Mouse (Mus musculus): ENCODE data around the gene Kctd12. TPM values are rescaled to one million over a fixed set of nuclear protein-coding genes. Genes with fewer than 3 reads are reported as not detected.

The Kctd12 gene
- polyA plus RNA-seq, 1 experiment from 2014 or later: 7.0 TPM

DNA sequence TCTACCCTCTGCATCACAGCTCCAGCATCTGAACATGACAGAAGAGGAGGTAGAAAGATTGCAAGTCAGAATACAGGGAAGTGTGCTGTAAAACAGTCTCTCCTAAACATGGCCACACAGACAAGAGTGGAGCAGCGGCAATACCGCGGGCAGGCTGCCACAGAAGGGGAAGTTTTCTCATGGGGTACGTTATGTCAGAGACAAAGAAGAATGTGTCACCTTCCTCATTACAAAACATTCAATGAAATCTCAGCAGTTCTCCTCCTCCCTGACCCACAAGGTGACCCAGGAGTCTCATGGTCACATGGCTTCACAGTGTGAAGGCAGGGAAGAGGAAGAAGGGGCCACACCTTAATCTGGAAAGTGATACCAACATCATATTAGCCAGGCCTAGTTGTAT is 25.3 kb upstream of the Kctd12 start:
- TF ChIP-seq CTCF (IDR thresholded peaks at IDR 0.05; ENCODE audit: low read depth): no peak
- ATAC-seq: no peak
- Histone ChIP-seq H3K9ac (ENCODE audit: low read depth, low read length) (no peak overlapping the region), H3K36me3 (ENCODE audit: control insufficient read depth, insufficient read depth) (no peaks in the 10 kb centered on the region), H3K4me1 (replicated peaks; ENCODE audit: control insufficient read depth, insufficient read depth, low read length) (no peaks in the 10 kb centered on the region), H3K27me3 (replicated peaks; ENCODE audit: control insufficient read depth, insufficient read depth, low read length) (no peaks in the 10 kb centered on the region), H3K4me3 (ENCODE audit: low read depth, low read length) (no peak overlapping the region), H3K4me2 (replicated peaks; ENCODE audit: low read depth) (no peak overlapping the region), H3K27ac (ENCODE audit: low read depth, low read length) (no peak overlapping the region), H3K9me3 (ENCODE audit: control insufficient read depth) (no peaks in the 10 kb centered on the region)
- WGBS: 89% methylated on average over 4 of the region's 4 CpGs

DNA sequence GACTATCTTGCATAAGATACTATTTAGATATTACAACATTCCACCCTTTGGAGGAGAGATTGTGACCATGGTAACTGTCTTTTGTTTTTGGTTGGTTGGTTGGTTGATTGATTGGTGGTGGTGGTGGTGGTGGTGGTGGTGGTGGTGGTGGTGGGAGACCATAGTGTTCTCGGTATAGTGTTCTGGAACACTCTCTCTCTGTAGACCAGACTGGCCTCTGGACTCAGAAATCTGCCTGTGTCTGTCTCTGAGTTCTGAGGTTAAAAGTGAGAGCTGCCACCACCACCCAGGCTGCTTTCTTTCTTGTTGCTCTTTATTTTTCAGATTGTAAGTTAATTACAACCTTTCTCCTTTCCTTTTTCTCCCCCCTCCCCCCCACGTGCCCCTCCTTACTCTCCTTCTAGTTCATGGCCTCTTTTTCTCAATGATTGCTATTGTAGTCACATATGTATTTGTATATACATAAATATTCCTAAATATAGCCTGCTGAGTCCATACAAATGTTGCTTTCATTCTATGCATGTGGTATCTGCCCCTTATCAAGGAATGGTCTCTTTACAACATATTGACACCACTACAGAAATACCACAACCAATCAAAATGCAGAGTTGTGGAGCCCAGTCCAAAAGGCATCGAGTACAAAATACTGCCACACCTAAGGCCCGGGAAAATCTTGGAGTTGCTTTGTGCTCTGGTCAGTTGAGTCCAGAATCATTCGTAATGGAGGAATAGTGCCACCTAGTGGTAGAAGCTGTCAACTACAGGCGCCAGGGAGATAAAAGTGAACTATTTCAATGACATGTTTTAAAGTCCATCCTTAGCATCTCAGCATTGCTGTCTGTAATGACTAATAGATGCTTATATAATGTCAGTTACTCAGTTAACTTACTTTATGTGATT is 12.5 kb upstream of the Kctd12 start:
- 23% methylated on average over 6 of the region's 6 CpGs for WGBS
- no peak overlapping the region for H3K9ac ChIP-seq (ENCODE audit: low read depth, low read length)
- no peak overlapping the region for H3K4me3 ChIP-seq (ENCODE audit: low read depth, low read length)
- no peaks in the 10 kb centered on the region for H3K4me1 ChIP-seq (replicated peaks; ENCODE audit: control insufficient read depth, insufficient read depth, low read length)
- TF ChIP-seq CTCF (IDR thresholded peaks at IDR 0.05; ENCODE audit: low read depth): peak; percentile 94
- H3K9me3 ChIP-seq (ENCODE audit: control insufficient read depth): no peaks in the 10 kb centered on the region
- no peak overlapping the region for H3K4me2 ChIP-seq (replicated peaks; ENCODE audit: low read depth)
- H3K36me3 ChIP-seq (ENCODE audit: control insufficient read depth, insufficient read depth): no peaks in the 10 kb centered on the region
- peak; percentile 33; the same call in 1 of the 2 replicates for ATAC-seq
- H3K27me3 ChIP-seq (replicated peaks; ENCODE audit: control insufficient read depth, insufficient read depth, low read length): no peaks in the 10 kb centered on the region
- no peak overlapping the region for H3K27ac ChIP-seq (ENCODE audit: low read depth, low read length)

DNA sequence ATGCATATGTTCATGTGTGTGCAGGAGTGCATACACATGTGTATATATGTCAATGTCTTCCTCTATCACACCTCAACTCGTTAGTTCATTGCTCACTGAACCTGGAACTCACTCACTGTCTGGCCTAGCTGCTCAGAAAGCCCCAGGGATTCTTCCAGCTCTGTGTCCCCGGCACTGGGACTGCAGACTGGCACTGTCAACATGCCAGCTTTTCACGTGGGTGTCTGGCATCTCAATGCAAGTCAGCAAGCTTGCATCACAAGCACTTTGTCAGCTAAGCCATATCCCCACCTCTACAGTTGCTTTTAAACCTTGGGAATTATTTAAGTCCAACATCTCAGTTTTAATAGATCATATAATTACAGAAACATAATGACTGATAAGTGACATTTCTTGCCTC is 8.3 kb upstream of the Kctd12 start:
- H3K4me1 ChIP-seq (replicated peaks; ENCODE audit: control insufficient read depth, insufficient read depth, low read length): no peaks in the 10 kb centered on the region
- H3K9ac ChIP-seq (ENCODE audit: low read depth, low read length): no peak overlapping the region
- H3K4me3 ChIP-seq (ENCODE audit: low read depth, low read length): no peak overlapping the region
- no peaks in the 10 kb centered on the region for H3K36me3 ChIP-seq (ENCODE audit: control insufficient read depth, insufficient read depth)
- WGBS: 61% methylated on average over 3 of the region's 3 CpGs
- no peak overlapping the region for H3K4me2 ChIP-seq (replicated peaks; ENCODE audit: low read depth)
- no peak for TF ChIP-seq CTCF (IDR thresholded peaks at IDR 0.05; ENCODE audit: low read depth)
- H3K9me3 ChIP-seq (ENCODE audit: control insufficient read depth): no peaks in the 10 kb centered on the region
- no peaks in the 10 kb centered on the region for H3K27me3 ChIP-seq (replicated peaks; ENCODE audit: control insufficient read depth, insufficient read depth, low read length)
- no peak overlapping the region for H3K27ac ChIP-seq (ENCODE audit: low read depth, low read length)
- no peak for ATAC-seq

DNA sequence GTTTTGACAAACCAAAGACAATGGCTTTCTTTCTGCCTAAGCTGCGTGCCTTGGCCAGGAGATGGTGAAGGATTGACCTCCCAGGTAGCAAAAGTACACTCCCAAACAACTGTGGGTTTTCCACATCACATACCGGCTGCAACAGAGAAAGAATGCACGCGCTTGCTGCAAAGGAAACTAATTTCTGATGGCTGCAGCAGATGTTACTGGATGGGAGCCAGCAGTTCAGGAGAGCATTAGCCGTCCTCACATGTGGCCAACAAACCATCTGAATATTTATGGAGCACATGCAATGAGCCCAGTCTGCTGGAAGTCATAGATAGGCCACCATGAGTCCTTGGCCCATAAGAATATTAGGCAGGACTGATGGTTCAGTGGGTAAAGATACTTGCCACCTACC is 7.4 kb upstream of the Kctd12 start:
- Histone ChIP-seq H3K27me3 (replicated peaks; ENCODE audit: control insufficient read depth, insufficient read depth, low read length) (no peaks in the 10 kb centered on the region), H3K9me3 (ENCODE audit: control insufficient read depth) (no peaks in the 10 kb centered on the region), H3K36me3 (ENCODE audit: control insufficient read depth, insufficient read depth) (no peaks in the 10 kb centered on the region), H3K4me3 (ENCODE audit: low read depth, low read length) (no peak overlapping the region), H3K27ac (ENCODE audit: low read depth, low read length) (no peak overlapping the region), H3K4me2 (replicated peaks; ENCODE audit: low read depth) (no peak overlapping the region), H3K9ac (ENCODE audit: low read depth, low read length) (no peak overlapping the region), H3K4me1 (replicated peaks; ENCODE audit: control insufficient read depth, insufficient read depth, low read length) (no peaks in the 10 kb centered on the region)
- ATAC-seq: no peak
- no peak for TF ChIP-seq CTCF (IDR thresholded peaks at IDR 0.05; ENCODE audit: low read depth)
- 58% methylated on average over 5 of the region's 5 CpGs for WGBS

DNA sequence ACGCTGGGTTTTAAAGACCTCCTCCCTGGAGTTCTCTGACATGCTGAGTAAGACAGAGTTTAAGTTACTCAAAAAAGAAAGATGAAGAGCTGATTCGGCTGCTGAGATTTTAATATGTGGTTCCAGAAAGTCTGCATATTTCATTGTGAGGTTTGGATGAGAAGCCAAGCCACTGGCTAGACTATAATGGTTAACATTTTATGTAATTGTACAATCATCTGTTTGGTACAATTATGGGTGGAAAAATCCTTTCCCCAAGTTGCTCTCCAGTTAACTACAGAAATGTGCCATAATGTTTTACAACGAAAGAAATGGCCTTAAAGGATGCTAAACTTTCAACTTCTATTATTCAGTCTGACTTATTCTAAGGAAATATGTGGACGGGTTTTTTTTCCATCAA is 6.8 kb upstream of the Kctd12 start:
- no peak for ATAC-seq
- TF ChIP-seq CTCF (IDR thresholded peaks at IDR 0.05; ENCODE audit: low read depth): no peak
- 69% methylated on average over 4 of the region's 4 CpGs for WGBS
- H3K4me2 ChIP-seq (replicated peaks; ENCODE audit: low read depth): no peak overlapping the region
- H3K9me3 ChIP-seq (ENCODE audit: control insufficient read depth): no peaks in the 10 kb centered on the region
- no peak overlapping the region for H3K9ac ChIP-seq (ENCODE audit: low read depth, low read length)
- H3K4me1 ChIP-seq (replicated peaks; ENCODE audit: control insufficient read depth, insufficient read depth, low read length): no peaks in the 10 kb centered on the region
- H3K27ac ChIP-seq (ENCODE audit: low read depth, low read length): no peak overlapping the region
- no peaks in the 10 kb centered on the region for H3K36me3 ChIP-seq (ENCODE audit: control insufficient read depth, insufficient read depth)
- H3K27me3 ChIP-seq (replicated peaks; ENCODE audit: control insufficient read depth, insufficient read depth, low read length): no peaks in the 10 kb centered on the region
- H3K4me3 ChIP-seq (ENCODE audit: low read depth, low read length): no peak overlapping the region

DNA sequence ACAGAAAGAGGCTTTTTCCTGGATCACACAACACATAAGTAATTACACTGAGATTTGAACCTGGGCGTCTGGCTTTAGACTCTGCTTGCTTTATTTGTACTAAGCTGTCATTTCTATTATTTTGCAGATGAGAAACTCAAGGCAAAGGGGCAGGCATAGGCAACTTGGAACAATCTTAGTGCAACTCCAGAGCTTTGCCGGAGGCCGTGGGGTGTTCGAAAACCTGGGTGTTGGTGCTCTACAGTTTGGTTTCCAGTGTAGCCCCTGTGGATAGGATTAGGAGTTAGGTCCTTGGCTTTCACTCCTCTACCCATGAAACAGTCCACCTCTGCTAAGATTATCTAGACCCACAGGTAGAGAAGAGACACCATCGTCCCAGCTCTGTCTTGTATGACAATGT is 5.2 kb upstream of the Kctd12 start:
- no peak overlapping the region for H3K4me2 ChIP-seq (replicated peaks; ENCODE audit: low read depth)
- no peaks in the 10 kb centered on the region for H3K36me3 ChIP-seq (ENCODE audit: control insufficient read depth, insufficient read depth)
- no peak overlapping the region for H3K9ac ChIP-seq (ENCODE audit: low read depth, low read length)
- no peak for ATAC-seq
- no peak overlapping the region for H3K27ac ChIP-seq (ENCODE audit: low read depth, low read length)
- H3K27me3 ChIP-seq (replicated peaks; ENCODE audit: control insufficient read depth, insufficient read depth, low read length): 0 out of 2 replicates have a peak, but pooled peaks cover 3% of the 10 kb centered on the region
- H3K9me3 ChIP-seq (ENCODE audit: control insufficient read depth): no peaks in the 10 kb centered on the region
- 69% methylated on average over 5 of the region's 5 CpGs for WGBS
- no peaks in the 10 kb centered on the region for H3K4me1 ChIP-seq (replicated peaks; ENCODE audit: control insufficient read depth, insufficient read depth, low read length)
- TF ChIP-seq CTCF (IDR thresholded peaks at IDR 0.05; ENCODE audit: low read depth): no peak
- no peak overlapping the region for H3K4me3 ChIP-seq (ENCODE audit: low read depth, low read length)

Measured in intestine, postnatal 0 days (tissue).